ENCODE assay signal across 24 mouse cellular contexts in the genomic region with DNA sequence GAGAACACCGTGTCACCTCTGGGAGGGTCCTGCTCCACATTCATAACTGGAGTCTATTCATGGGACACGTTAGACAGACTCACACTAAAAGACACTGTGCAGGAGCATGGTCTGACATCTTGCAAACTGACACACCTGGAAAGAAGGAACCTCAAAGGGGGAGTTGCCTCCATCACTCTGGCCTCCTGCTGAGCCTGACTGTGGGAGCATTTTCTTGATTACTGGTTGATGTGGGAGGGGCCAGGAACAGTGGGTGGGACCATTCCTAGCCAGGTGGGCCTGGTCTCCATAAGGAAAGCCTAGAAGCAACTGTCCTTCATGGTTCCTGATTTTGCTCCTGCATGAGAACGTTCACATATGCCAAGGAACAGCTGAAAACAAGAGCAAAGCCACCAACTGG. TPM values are rescaled to one million over a fixed set of nuclear protein-coding genes. Genes with fewer than 3 reads are reported as not detected.
DNase-seq lines count a peak whose midpoint lies in the region; ATAC-seq and TF ChIP-seq lines count a peak whose summit lies in the region.
"Had no signal": no experiment of that assay in that cellular context is flagged by ENCODE, and none has a peak within 500 bp of the region (broad histone marks: within the 10 kb centered on the region; RNA-seq: fewer than 3 reads in every experiment).

No protein-coding gene starts in this region.

- no peak overlapping the region for H3K4me2 ChIP-seq in kidney, embryonic 15.5 days
- H3K4me2 ChIP-seq: heart, embryonic 12.5 days; heart, embryonic 15.5 days; hindbrain, embryonic 14.5 days had no signal

- H3K9me3 ChIP-seq in kidney, embryonic 15.5 days (replicated peaks), result no peaks in the 10 kb centered on the region
- H3K9me3 ChIP-seq: heart, embryonic 12.5 days; heart, embryonic 15.5 days; hindbrain, embryonic 10.5 days had no signal

- peaks cover 24% of the 10 kb centered on the region for H3K4me1 ChIP-seq in kidney, embryonic 15.5 days
- H3K4me1 ChIP-seq in embryonic fibroblast, embryonic 13.5 days (ENCODE audit: control insufficient read depth, insufficient read depth, low read length), result peaks cover 21% of the 10 kb centered on the region

- WGBS in kidney, embryonic 15.5 days, result 60% methylated on average over 3 of the region's 3 CpGs

- H3K27me3 ChIP-seq in kidney, embryonic 15.5 days, result no peaks in the 10 kb centered on the region
- H3K27me3 ChIP-seq: heart, embryonic 15.5 days had no signal

- no peaks in the 10 kb centered on the region for H3K36me3 ChIP-seq in kidney, embryonic 15.5 days
- H3K36me3 ChIP-seq: heart, embryonic 12.5 days; heart, embryonic 15.5 days; hindbrain, embryonic 10.5 days had no signal

- DNase-seq in cerebellum, postnatal 10 days, result peak; percentile 39 to 42
- no peak for DNase-seq in cerebellum, postnatal 4 days (ENCODE audit: low spot score in 2 of 2)
- no peak for DNase-seq in kidney, adult 9 months
- DNase-seq in R1 (ENCODE audit: low read depth, low spot score), result peak; percentile 47
- no peak for DNase-seq in natural killer cell, adult 2 months (ENCODE audit: low spot score in 2 of 2)
- no peak for DNase-seq in retina, postnatal 1 day
- DNase-seq: adrenal gland, adult 2 months; forebrain, postnatal 0 days; kidney, adult 18-20 months had no signal

- TF ChIP-seq POLR2A in embryonic fibroblast, embryonic 13.5 days (IDR thresholded peaks at IDR 0.05; ENCODE audit: low read depth, low read length), result no peak

- H3K9ac ChIP-seq in kidney, embryonic 15.5 days, result no peak overlapping the region
- H3K9ac ChIP-seq: forebrain, postnatal 0 days; heart, embryonic 12.5 days; heart, embryonic 15.5 days; hindbrain, embryonic 14.5 days had no signal

- ATAC-seq in kidney, embryonic 15.5 days (replicated peaks; ENCODE audit: low FRiP score), result 0 out of 2 replicates have a peak, but pooled peaks have one; percentile 29
- ATAC-seq: CD4-positive, CD25-positive, alpha-beta regulatory T cell, adult 4 months; forebrain, embryonic 14.5 days; forebrain, postnatal 0 days; hindbrain, postnatal 0 days; inflammation-experienced regulatory T-cells, adult 6 months; intestine, embryonic 16.5 days had no signal

- H3K4me3 ChIP-seq in kidney, embryonic 15.5 days (replicated peaks), result no peak overlapping the region
- no peak overlapping the region for H3K4me3 ChIP-seq in embryonic fibroblast, embryonic 13.5 days (ENCODE audit: insufficient read depth, low read length)
- H3K4me3 ChIP-seq: heart, embryonic 12.5 days; heart, embryonic 15.5 days; hindbrain, embryonic 10.5 days had no signal

- TF ChIP-seq CTCF in embryonic fibroblast, embryonic 13.5 days (IDR thresholded peaks at IDR 0.05; ENCODE audit: borderline replicate concordance, insufficient read depth, low read length), result no peak

- H3K27ac ChIP-seq in kidney, embryonic 15.5 days, result no peak overlapping the region
- H3K27ac ChIP-seq in embryonic fibroblast, embryonic 13.5 days (ENCODE audit: insufficient read depth, low read length), result peak overlapping the region; percentile 75
- H3K27ac ChIP-seq: hindbrain, embryonic 10.5 days; hindbrain, embryonic 14.5 days had no signal

RNA-seq across cellular contexts. Expression of a gene that starts 23.5 kb away (rescaled TPM):
- polyA plus RNA-seq in kidney, embryonic 15.5 days (2015; fragmentation: Nextera tagmentation; extraction: Ambion mirVana), result 1,101 and 1,120 TPM in 2 replicates
- 6,098 and 7,850 TPM in 2 replicates for polyA plus RNA-seq in embryonic fibroblast, embryonic 13.5 days (2011; ENCODE audit: insufficient read length, low read depth, missing spikeins)

RNA-seq across cellular contexts. Expression of a gene that starts 54.8 kb away (rescaled TPM):
- not detected in 2 replicates for polyA plus RNA-seq in kidney, embryonic 15.5 days (2015; fragmentation: Nextera tagmentation; extraction: Ambion mirVana)
- not detected in 2 replicates for polyA plus RNA-seq in embryonic fibroblast, embryonic 13.5 days (2011; ENCODE audit: insufficient read length, low read depth, missing spikeins)
- polyA plus RNA-seq: adrenal gland, adult 2 months; C2C12; CD4-positive, CD25-positive, alpha-beta regulatory T cell, adult 4 months; embryonic facial prominence, embryonic 11.5 days; forebrain, embryonic 11.5 days; forebrain, embryonic 14.5 days; forebrain, postnatal 0 days; frontal cortex, adult 2 months; heart, embryonic 12.5 days; hindbrain, embryonic 10.5 days; hindbrain, embryonic 14.5 days; hindbrain, postnatal 0 days; inflammation-experienced regulatory T-cells, adult 6 months; intestine, embryonic 16.5 days had no signal

Comparison
In these comparisons a context has a peak if more than half of its experiments do, and no peak if none do; other contexts are left out.
1. DNase-seq: peak in cerebellum, postnatal 10 days (2 of 2) and R1 (single experiment); none in cerebellum, postnatal 4 days (0 of 2), kidney, adult 9 months (single experiment), natural killer cell, adult 2 months (0 of 2) and retina, postnatal 1 day (single experiment).